Mouse (Mus musculus) G1E (cell line): Measurements from ENCODE around the gene Tmtc2.

Source experiments
- CTCF ChIP-seq: IDR thresholded peaks from 2 replicates; pipeline ENCODE4 v1.5.1; 2012; ENCODE audit warnings: low read depth, low read length, inconsistent platforms, mixed read lengths
- GATA2 ChIP-seq: IDR thresholded peaks from 2 replicates; pipeline ENCODE4 v1.6.1; 2012; ENCODE audit warnings: low read depth, low read length, inconsistent platforms, borderline replicate concordance

DNA sequence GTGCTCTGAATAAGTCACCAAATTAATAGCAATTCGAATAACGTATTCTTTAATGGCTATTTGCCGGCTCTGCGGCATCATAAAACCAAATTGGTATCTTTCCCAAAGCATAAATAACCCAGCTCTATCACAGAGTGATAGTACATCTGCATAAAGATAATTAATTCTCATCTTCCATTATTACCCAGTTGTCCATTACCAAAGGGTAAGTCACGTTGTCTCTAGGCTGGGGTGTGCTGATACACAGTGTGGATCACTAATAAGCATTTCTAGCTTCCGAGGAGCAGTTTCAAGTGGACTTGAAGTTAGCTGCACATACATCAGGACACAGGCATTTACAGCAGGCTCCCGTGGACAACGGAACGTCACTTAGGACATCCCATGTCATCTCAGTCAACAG is 56.1 kb downstream of the Tmtc2 start:
- TF ChIP-seq CTCF: no peak
- TF ChIP-seq GATA2: no peak
